Mouse (Mus musculus): ENCODE measurements around the gene Cks1b. TPM values are rescaled to one million over a fixed set of nuclear protein-coding genes. Genes with fewer than 3 reads are reported as not detected.

The Cks1b gene
- polyA plus RNA-seq, 2 experiments, result 247 to 473 TPM

DNA sequence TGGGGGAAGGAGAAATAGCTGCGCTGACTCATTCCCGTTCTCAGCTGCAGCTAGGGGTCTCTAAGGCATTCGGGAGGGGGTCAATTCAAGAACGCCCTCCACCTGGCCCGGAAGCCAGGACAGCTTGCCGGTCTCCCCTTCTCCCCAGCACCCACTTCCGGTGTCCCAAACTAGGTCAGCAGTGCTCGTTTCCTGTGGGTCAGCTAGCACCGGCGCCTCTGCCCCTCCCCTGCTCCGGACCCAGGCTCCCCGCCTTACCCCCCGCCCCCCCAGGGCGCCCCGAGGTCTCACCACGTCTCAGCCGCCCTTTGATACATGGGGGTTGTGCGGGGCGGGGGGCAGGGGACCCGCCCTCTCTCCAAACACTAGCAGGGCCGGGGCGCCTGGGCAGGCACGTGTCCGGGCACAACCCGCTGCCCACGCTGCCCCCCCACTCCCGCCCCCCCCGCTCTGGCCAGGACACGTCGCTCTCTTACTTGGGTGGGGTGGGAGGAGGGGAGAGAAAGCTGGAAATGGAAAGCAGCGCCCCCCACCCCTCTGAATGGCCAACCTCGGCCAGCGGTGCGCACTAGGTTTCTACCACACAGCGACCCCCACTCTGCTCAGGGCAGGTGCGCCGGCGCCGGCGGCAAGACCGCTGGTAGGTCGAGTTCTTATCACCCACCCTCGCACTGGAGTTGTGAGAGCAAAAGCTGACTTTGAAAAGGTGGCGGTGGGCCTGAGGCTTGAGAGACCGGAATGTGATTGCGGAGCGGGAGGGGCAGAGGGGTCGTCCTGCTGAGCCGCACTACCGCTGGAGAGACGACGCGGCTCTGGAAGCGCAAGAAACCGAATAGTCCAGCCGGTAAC is 26.3 kb downstream of the Cks1b start:
- H3K27me3 ChIP-seq (ENCODE audit: control insufficient read depth, insufficient read depth, low read length), result peaks cover 6% of the 10 kb centered on the region; the same call in 1 of the 2 replicates
- peak overlapping the region; percentile 99 for H3K4me2 ChIP-seq (replicated peaks; ENCODE audit: low read depth, low read length, severe bottlenecking)
- peak overlapping the region; percentile 55 for H3K9ac ChIP-seq (ENCODE audit: low read depth, low read length, severe bottlenecking)
- ATAC-seq (ENCODE audit: low FRiP score, low read depth), result no peak
- under 1% methylated on average over 47 of the region's 56 CpGs for WGBS
- no peaks in the 10 kb centered on the region for H3K36me3 ChIP-seq (ENCODE audit: control insufficient read depth, insufficient read depth, low read length)
- no peaks in the 10 kb centered on the region for H3K9me3 ChIP-seq (ENCODE audit: control insufficient read depth, low read length)
- peaks cover 34% of the 10 kb centered on the region for H3K4me1 ChIP-seq (ENCODE audit: control insufficient read depth, insufficient read depth, low read length)
- no peak overlapping the region for H3K27ac ChIP-seq (replicated peaks; ENCODE audit: low read depth, low read length)
- DNase-seq (ENCODE audit: low spot score), result no peak
- TF ChIP-seq POLR2A (IDR thresholded peaks at IDR 0.05; ENCODE audit: borderline replicate concordance, extremely low read depth, insufficient read depth, insufficient read length), result no peak
- peak overlapping the region; percentile 37 for H3K4me3 ChIP-seq (replicated peaks; ENCODE audit: low read length)

DNA sequence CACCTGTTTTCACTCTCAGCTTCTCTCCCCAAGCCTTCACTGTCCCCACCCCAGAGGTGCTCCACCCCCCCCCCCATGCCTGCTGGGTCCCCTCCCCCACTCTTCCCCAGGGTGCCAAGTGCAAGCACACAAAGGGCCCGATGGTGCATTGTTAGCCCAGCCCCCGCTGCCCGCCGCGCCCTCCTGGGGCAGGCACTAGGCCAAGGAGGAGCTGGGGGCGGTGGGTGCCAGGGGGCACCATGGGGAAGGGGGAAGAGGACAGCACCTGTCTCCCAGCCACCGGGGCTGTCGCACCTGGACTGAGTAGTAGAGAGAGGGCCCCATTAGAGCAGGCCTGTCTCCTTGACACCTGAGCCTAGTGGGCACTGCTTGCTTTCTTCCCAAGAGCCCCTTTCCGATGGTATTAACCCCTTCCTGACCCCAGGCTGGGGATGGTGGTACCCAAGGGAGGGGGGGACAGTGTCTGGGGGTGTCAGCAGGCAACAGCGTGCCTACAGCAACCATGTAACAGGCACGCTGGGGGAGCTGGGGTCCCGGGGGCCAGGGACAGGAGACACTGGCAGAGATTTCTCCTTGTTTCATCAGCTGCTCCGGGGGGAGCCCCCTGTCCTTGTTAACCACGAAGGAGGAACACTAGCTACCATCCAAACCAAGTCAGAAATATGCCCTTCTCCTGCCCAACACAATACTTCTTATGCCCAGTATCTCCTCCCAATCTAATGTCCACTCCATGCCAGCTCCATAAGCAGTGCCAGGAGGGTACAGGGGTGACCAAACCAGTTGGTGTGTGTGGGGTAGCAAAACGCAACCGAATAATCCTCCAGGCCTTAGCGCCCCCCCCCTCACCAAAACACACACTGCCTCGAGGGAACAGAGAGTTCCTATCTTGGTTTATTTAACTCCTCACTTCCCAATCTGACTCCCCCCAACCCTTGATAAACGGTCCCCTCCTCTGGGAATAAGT is 27.2 kb downstream of the Cks1b start:
- Histone ChIP-seq H3K4me2 (replicated peaks; ENCODE audit: low read depth, low read length, severe bottlenecking) (peak overlapping the region; percentile 99), H3K4me1 (ENCODE audit: control insufficient read depth, insufficient read depth, low read length) (peaks cover 28% of the 10 kb centered on the region), H3K4me3 (replicated peaks; ENCODE audit: low read length) (peak overlapping the region; percentile 37), H3K27ac (replicated peaks; ENCODE audit: low read depth, low read length) (no peak overlapping the region), H3K36me3 (ENCODE audit: control insufficient read depth, insufficient read depth, low read length) (no peaks in the 10 kb centered on the region), H3K9me3 (ENCODE audit: control insufficient read depth, low read length) (no peaks in the 10 kb centered on the region), H3K9ac (ENCODE audit: low read depth, low read length, severe bottlenecking) (0 out of 2 replicates have a peak overlapping the region, but pooled peaks have one; percentile 55), H3K27me3 (ENCODE audit: control insufficient read depth, insufficient read depth, low read length) (peaks cover 6% of the 10 kb centered on the region; the same call in 1 of the 2 replicates)
- WGBS, result 14% methylated on average over 19 of the region's 19 CpGs
- no peak for DNase-seq (ENCODE audit: low spot score)
- no peak for TF ChIP-seq POLR2A (IDR thresholded peaks at IDR 0.05; ENCODE audit: borderline replicate concordance, extremely low read depth, insufficient read depth, insufficient read length)
- no peak for ATAC-seq (ENCODE audit: low FRiP score, low read depth)

DNA sequence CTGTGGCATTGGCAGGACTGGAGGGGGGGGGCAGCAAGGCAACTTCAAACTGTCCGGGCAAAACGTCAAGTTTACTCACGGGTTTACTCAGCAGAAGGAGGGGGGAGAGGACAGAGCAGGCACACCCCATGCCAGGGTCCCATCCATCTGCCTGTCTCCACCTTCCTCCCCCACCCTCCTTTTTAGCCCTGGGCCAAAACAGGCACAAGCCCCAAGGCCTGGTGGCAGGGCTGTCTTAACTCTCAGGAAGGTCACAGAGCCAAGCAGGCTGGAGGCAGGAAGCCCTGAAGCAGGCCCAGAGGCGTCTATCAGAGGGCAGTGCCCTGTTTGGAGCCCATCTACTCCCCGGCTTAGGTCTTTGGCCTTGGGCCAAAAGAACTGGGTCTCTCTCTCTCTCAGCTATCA is 28.1 kb downstream of the Cks1b start:
- no peak overlapping the region for H3K9ac ChIP-seq (ENCODE audit: low read depth, low read length, severe bottlenecking)
- H3K9me3 ChIP-seq (ENCODE audit: control insufficient read depth, low read length), result no peaks in the 10 kb centered on the region
- TF ChIP-seq POLR2A (IDR thresholded peaks at IDR 0.05; ENCODE audit: borderline replicate concordance, extremely low read depth, insufficient read depth, insufficient read length), result no peak
- no peak for DNase-seq (ENCODE audit: low spot score)
- H3K4me2 ChIP-seq (replicated peaks; ENCODE audit: low read depth, low read length, severe bottlenecking), result no peak overlapping the region
- WGBS, result 39% methylated on average over 4 of the region's 5 CpGs
- H3K4me1 ChIP-seq (ENCODE audit: control insufficient read depth, insufficient read depth, low read length), result peaks cover 24% of the 10 kb centered on the region
- no peak for ATAC-seq (ENCODE audit: low FRiP score, low read depth)
- no peaks in the 10 kb centered on the region for H3K36me3 ChIP-seq (ENCODE audit: control insufficient read depth, insufficient read depth, low read length)
- peaks cover 6% of the 10 kb centered on the region; the same call in 1 of the 2 replicates for H3K27me3 ChIP-seq (ENCODE audit: control insufficient read depth, insufficient read depth, low read length)
- H3K4me3 ChIP-seq (replicated peaks; ENCODE audit: low read length), result no peak overlapping the region
- H3K27ac ChIP-seq (replicated peaks; ENCODE audit: low read depth, low read length), result no peak overlapping the region

DNA sequence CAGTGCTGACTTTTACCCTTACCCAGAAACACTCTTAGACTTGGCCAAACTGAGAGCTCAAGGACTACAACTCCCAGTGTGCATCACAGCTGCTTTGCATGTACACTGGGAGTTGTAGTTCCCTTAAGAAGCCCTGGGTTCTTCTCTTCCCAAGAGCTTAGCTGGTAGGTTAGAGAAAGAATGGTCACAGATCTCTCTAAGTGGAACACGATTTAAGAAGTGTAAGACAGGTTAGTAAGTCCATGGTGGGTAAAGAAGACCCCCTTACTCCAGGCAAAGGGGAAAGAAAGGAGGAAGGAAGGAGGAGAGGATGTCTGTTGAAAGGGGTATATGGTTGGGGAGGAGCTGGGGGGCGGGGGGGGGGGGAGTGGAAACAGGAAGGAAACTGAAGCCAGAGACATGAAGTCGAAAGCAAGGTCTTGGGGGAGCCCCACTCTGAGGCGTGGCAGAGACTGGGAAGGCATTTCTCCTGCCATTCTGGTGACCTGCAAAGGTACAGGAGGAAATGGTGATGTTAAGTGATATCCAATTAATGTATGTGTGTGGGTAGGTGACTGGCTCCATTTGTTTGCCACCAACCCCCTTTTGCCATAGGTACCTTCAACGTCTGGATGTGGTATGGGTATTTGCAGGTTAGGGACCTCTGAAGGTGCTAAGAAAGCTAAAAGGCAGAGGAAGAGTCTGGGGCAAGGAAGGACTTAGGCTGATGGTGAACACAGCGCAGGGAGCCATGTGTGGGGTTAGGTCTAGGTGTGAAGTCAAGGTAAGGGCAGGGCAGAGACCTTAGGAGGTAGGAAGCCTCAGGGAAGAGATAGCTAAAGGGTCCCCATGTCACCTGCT is 29.1 kb downstream of the Cks1b start:
- peaks cover 26% of the 10 kb centered on the region for H3K4me1 ChIP-seq (ENCODE audit: control insufficient read depth, insufficient read depth, low read length)
- H3K9ac ChIP-seq (ENCODE audit: low read depth, low read length, severe bottlenecking), result no peak overlapping the region
- ATAC-seq (ENCODE audit: low FRiP score, low read depth) (no peak), DNase-seq (ENCODE audit: low spot score) (peak; percentile 41)
- H3K36me3 ChIP-seq (ENCODE audit: control insufficient read depth, insufficient read depth, low read length), result no peaks in the 10 kb centered on the region
- no peak overlapping the region for H3K4me3 ChIP-seq (replicated peaks; ENCODE audit: low read length)
- no peaks in the 10 kb centered on the region for H3K9me3 ChIP-seq (ENCODE audit: control insufficient read depth, low read length)
- no peak overlapping the region for H3K4me2 ChIP-seq (replicated peaks; ENCODE audit: low read depth, low read length, severe bottlenecking)
- H3K27me3 ChIP-seq (ENCODE audit: control insufficient read depth, insufficient read depth, low read length), result peaks cover 6% of the 10 kb centered on the region; the same call in 1 of the 2 replicates
- no peak for TF ChIP-seq POLR2A (IDR thresholded peaks at IDR 0.05; ENCODE audit: borderline replicate concordance, extremely low read depth, insufficient read depth, insufficient read length)
- 62% methylated on average over 5 of the region's 6 CpGs for WGBS
- H3K27ac ChIP-seq (replicated peaks; ENCODE audit: low read depth, low read length), result no peak overlapping the region

Measured in limb, embryonic 14.5 days (tissue).